Mouse (Mus musculus): ENCODE measurements at regions not wholly inside any gene's neighbourhood (a gene's known extent, or its start where the extent isn't known, plus 50 kb on each side); places are given as distances from the start of the nearest gene placed in this dataset.

GRCm38 (mm10) chr16:93246825-93247224, 357.0 kb downstream of the Setd4 start:
- DNase-seq: peak; percentile 39

GRCm38 (mm10) chr16:93245738-93246137, 358.1 kb downstream of the Setd4 start:
- DNase-seq: no peak

- no peak for DNase-seq
These were observed 365.0 kb downstream of the Setd4 start for GRCm38 (mm10) chr16:93238898-93239297.

GRCm38 (mm10) chr16:93238326-93238725, 365.5 kb downstream of the Setd4 start:
- no peak for DNase-seq

DNA sequence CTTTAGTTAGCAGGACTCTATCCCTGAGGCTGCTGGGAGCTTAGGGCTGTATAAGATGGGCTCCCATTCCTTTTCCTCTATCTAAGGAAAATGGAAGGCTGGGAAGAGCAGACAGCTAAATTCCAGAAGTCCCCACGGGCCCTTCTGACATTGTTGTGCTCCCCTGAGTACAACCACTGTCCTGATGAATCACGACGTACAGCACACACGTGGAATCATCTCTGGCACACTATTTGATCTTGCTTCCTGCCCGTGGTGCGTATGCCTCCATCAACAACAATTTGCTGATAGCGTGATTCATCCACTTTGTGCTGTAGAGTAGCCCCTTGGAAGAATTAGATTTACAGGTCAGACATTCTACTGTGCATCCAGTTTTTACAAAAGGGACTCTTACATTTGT, 378.2 kb downstream of the Setd4 start:
- DNase-seq: no peak

DNA sequence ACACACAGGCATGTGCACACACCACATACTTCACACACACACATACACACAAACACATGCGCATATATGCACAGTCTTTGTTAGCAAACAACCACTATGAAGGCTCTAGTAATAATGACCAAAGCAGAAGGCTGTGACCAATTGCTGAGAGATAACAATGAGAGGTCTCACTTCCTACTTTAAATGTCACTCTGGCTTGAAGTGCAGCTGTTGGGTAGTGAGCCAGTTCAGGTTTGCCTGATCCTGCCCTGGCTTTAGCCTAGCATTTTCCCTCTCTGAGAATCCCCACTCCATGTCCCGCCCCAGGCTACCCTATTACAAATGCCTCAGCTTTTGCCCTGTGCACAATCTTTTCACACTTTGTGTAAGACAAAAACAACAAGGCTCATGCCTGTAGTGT, 378.7 kb downstream of the Setd4 start:
- DNase-seq: no peak

GRCm38 (mm10) chr16:93219731-93220130, 384.1 kb downstream of the Setd4 start:
- no peak for DNase-seq

DNA sequence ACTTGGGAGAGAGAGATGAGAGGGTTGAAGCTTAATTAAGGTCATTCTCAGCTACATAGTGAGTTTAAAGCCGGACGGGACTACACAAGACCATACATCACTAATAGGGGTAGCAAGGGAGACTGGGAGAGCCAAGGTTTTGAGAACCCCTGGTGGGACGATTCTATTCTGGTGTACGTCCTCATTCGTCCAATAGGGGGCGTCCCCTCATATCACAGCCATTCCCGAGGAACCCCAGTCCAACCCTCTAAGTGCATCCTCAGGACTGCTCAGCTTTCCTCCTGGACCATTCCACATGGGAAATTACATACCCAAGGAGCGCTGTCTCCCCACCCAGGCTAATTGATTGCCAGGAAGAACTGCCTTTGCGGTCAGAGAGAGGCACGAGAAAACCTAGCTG, 385.5 kb downstream of the Setd4 start:
- DNase-seq: no peak

- no peak for DNase-seq
These were observed 386.1 kb downstream of the Setd4 start for GRCm38 (mm10) chr16:93217600-93218226.

- DNase-seq: no peak
These were observed 388.2 kb downstream of the Setd4 start for GRCm38 (mm10) chr16:93215630-93216029.

- no peak for DNase-seq
These were observed 387.7 kb upstream of the Runx1 start for GRCm38 (mm10) chr16:93213618-93214017.

DNA sequence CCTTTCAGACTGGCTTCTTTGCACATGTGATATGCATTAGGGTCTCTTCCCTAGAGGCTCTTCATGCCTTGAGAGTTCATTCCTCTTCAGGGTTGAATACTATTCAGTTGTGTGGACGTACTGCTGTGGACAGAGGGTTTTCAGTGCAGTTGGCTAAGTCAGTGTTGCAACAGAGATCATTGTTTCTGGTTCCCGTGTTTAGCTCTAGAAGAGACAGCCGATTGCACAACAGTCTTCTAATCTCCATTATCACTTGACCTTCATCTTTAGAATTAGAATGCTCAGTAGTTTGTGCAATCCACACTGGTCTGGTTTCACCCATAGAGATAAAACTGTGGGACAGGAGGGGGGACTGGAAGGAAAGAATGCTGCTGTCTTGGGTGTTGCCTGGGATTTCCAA, 381.7 kb upstream of the Runx1 start:
- no peak for DNase-seq

DNA sequence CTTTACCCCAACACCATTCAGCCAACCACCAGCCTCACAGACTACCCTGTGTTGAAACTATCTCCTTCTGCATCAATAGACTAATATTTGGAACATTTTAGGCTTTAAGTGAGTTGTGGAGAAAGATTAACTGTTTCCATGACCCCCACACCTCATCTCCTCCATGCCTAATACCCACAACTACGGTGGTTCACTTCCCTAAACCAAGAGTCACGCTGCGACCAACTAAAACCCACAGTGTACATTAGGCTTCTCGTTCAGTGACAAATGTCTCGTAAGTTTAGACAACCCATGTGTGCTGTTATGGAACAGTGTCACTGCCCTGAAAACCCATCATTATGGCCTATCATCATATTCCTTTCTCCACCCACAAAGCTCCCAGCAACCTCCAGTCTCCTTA, 381.3 kb upstream of the Runx1 start:
- DNase-seq: no peak

- DNase-seq: no peak
These were observed 380.4 kb upstream of the Runx1 start for GRCm38 (mm10) chr16:93206325-93206724.

DNA sequence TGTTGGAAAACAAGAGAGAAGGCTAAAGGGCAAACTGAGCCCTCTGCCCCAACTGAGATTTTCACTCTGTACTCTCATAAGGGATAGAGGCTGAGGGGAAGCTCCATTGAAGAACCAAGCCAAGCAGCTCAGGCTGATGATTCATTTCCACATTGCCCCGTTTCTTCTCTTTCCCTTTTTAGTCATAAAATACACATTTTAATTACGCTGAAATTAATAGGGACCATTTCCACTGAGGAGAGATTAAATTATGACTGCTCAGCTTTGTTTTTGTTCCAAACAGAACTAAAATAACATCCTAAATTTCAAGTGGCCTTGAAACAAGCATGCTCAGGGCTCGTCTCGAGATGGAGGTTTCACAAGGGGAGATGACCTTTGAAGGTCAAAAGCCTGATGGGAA, 378.7 kb upstream of the Runx1 start:
- no peak for DNase-seq

GRCm38 (mm10) chr16:93202591-93202990, 376.6 kb upstream of the Runx1 start:
- no peak for DNase-seq

DNA sequence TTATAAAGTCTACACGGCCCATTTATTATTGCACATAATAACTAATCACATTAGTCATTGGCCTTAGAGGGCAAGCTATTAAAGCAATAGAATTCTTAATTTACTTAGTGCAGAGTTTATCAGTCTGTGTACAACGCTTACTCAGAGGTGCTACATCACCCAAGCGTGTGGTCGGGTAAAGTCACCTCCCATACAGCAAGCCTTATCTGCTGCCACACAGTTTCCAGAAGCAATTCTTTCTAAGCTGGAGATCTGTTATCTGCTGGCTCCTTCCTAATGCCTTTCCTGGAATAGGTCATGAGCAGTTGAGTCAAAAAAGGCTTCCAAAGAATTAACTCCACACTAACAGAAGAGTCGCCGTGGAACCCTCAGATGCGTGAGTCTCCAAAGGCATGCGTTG, 371.4 kb upstream of the Runx1 start:
- no peak for DNase-seq

GRCm38 (mm10) chr16:93193921-93194481, 368.1 kb upstream of the Runx1 start:
- no peak for DNase-seq

- no peak for DNase-seq
These were observed 367.3 kb upstream of the Runx1 start for GRCm38 (mm10) chr16:93193263-93193662.

DNA sequence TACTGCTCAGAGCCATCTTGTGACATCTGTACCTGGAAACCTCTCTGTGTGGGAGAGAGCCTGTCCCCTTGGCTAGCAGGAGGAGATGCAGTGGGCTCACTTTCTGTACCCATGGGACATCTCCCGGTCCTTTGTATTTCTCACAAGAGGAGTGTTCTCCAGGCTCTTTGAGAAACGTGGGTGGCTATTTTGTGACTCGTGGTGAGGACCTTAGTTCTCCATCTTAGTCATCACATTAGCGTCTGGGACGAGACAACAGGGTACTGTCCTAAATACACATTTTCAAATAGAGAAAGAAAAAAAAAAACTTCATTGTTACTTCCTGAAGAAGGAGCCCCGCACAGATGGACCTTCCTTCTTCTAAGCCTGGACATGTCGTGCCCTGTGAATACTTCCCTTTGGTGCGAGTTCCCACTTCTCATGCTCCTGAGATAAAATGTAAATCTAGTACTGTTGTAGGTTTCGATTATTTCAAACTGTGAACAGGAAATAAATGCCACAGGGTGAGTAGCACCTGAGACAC, 366.8 kb upstream of the Runx1 start:
- no peak for DNase-seq

- no peak for DNase-seq
These were observed 365.2 kb upstream of the Runx1 start for GRCm38 (mm10) chr16:93191174-93191573.

GRCm38 (mm10) chr16:93190301-93190700, 364.4 kb upstream of the Runx1 start:
- DNase-seq: no peak

- DNase-seq: no peak
These were observed 363.9 kb upstream of the Runx1 start for GRCm38 (mm10) chr16:93189875-93190274.

- DNase-seq: no peak
These were observed 363.5 kb upstream of the Runx1 start for GRCm38 (mm10) chr16:93189412-93189811.

GRCm38 (mm10) chr16:93186554-93186953, 360.6 kb upstream of the Runx1 start:
- DNase-seq: no peak

Data from right cerebral cortex, postnatal 14 days (tissue).